Mouse (Mus musculus): ENCODE data around the gene Zfp507. TPM values are rescaled to one million over a fixed set of nuclear protein-coding genes. Genes with fewer than 3 reads are reported as not detected.

Gene Zfp507
- polyA plus RNA-seq (2012; ENCODE audit: insufficient read depth, insufficient read length, missing spikeins): 3.8 TPM in 2 replicates

- no peaks in the 10 kb centered on the region for H3K4me1 ChIP-seq (ENCODE audit: control insufficient read depth, insufficient read depth, insufficient read length, low read length)
- peak within 1 kb of the TSS; percentile 95 for H3K4me3 ChIP-seq (ENCODE audit: insufficient read depth, low read depth, low read length)
- H3K27ac ChIP-seq (replicated peaks; ENCODE audit: low read depth, low read length): peak within 1 kb of the TSS; percentile 38
Measured at GRCm38 (mm10) chr7:35802906-35803595, at the start of gene Zfp507. Zfp507 (minus strand) TSS chr7:35803003.

DNA sequence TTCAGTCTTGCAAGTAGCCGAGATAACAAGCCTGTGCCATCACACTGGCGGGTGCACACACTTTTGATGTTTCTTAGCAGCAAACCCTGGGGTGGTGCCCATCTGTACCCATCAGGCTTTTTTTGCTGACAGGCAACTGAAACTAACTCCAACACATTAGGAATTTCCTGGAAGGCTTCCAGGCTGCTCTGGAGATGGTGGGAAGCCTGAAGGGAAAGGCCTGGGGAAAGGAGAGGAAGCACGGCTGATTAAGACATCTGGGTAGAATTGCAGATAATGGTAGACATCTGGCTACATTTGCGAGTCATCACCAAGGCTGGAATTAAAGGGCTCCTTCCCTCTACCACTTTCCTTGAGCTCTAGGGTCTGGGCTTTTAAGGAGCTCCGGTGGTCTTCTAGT, 47.6 kb upstream of the Zfp507 start:
- no peak overlapping the region for H3K4me3 ChIP-seq (ENCODE audit: insufficient read depth, low read depth, low read length)
- H3K27ac ChIP-seq (replicated peaks; ENCODE audit: low read depth, low read length): no peak overlapping the region
- H3K4me1 ChIP-seq (ENCODE audit: control insufficient read depth, insufficient read depth, insufficient read length, low read length): no peaks in the 10 kb centered on the region

DNA sequence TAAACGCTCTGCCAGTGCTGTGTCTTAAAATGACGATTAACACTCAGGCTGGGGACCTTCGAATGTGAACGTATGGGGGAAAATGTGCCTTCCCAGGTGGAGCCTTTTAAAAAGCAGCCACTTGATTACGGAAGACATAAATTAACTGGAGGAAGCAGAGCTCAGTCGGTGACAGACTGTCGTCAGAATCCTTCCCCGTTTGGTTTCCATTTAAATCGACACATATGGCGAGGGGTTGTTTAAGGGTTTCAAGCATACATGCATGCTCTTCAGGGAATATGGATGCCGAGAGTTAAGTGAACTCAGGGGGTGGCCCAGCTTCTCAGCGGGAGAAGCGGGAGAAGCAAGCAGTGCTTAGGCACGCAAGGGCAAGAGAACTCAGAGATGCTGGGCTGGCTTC, 45.7 kb upstream of the Zfp507 start:
- H3K4me1 ChIP-seq (ENCODE audit: control insufficient read depth, insufficient read depth, insufficient read length, low read length): no peaks in the 10 kb centered on the region
- no peak overlapping the region for H3K4me3 ChIP-seq (ENCODE audit: insufficient read depth, low read depth, low read length)
- no peak overlapping the region for H3K27ac ChIP-seq (replicated peaks; ENCODE audit: low read depth, low read length)

DNA sequence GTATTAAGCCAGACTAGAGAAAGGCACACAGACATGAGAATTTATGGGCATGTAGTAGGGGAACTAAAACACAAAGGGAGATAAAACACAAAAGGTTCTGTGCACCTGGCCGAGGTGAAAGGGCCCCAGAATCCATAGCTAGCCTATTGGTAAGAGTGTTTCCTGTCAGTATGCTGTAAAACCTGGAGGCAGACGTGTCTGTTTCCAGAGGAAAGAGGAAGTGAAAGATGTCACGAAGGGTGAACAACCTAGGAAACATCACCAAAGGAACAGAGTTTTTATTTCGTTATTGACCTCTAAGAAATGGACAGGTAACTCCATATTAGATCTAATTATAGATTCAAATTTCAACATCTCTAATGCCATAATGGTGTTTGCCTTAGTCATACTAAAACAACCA, 37.7 kb upstream of the Zfp507 start:
- H3K27ac ChIP-seq (replicated peaks; ENCODE audit: low read depth, low read length): no peak overlapping the region
- no peak overlapping the region for H3K4me3 ChIP-seq (ENCODE audit: insufficient read depth, low read depth, low read length)
- H3K4me1 ChIP-seq (ENCODE audit: control insufficient read depth, insufficient read depth, insufficient read length, low read length): no peaks in the 10 kb centered on the region

GRCm38 (mm10) chr7:35836851-35837250, 34.0 kb upstream of the Zfp507 start:
- Histone ChIP-seq H3K4me3 (ENCODE audit: insufficient read depth, low read depth, low read length) (no peak overlapping the region), H3K4me1 (ENCODE audit: control insufficient read depth, insufficient read depth, insufficient read length, low read length) (no peaks in the 10 kb centered on the region), H3K27ac (replicated peaks; ENCODE audit: low read depth, low read length) (no peak overlapping the region)

- H3K4me3 ChIP-seq (ENCODE audit: insufficient read depth, low read depth, low read length): no peak overlapping the region
- H3K27ac ChIP-seq (replicated peaks; ENCODE audit: low read depth, low read length): no peak overlapping the region
- no peaks in the 10 kb centered on the region for H3K4me1 ChIP-seq (ENCODE audit: control insufficient read depth, insufficient read depth, insufficient read length, low read length)
Measured at GRCm38 (mm10) chr7:35836415-35836814, 33.6 kb upstream of the Zfp507 start.

DNA sequence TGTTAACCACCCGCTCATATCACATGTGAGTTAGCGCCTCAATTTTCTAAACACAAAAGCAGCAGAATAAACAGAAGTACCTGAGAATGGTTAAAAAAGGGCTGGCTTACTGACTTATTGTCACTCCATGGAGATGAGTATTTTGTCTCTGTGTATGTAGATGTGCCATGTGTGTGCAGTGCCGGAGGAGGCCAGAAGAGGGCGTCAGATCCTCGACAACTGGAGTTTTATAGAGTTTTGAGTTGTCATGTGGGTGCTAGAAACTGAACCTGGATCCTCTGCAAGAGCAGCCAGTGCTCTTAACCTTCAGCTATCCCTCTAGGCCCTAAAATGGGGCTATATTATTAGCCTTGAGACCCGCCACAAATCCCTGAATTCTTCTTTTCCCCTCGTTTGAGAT, 27.3 kb upstream of the Zfp507 start:
- no peaks in the 10 kb centered on the region for H3K4me1 ChIP-seq (ENCODE audit: control insufficient read depth, insufficient read depth, insufficient read length, low read length)
- no peak overlapping the region for H3K27ac ChIP-seq (replicated peaks; ENCODE audit: low read depth, low read length)
- H3K4me3 ChIP-seq (ENCODE audit: insufficient read depth, low read depth, low read length): no peak overlapping the region

DNA sequence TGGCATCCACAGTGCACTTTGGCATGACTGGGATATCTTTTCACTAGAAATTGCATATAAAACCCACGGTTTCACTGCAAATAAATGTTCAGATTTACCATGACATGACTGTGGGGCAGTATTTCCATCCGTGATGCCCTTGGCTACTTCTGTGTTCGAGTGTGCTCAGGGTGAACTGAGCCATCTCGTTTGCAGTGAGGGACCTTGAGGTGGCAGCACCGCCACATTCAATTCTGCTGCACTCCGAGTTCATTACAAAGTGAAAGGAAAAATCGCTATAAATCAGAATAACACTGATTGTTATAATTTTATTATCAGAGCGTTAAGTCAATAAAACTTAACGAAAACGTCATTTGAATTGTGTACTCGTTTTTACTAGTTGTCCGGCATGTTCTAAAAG, 21.1 kb upstream of the Zfp507 start:
- no peak overlapping the region for H3K27ac ChIP-seq (replicated peaks; ENCODE audit: low read depth, low read length)
- no peak overlapping the region for H3K4me3 ChIP-seq (ENCODE audit: insufficient read depth, low read depth, low read length)
- H3K4me1 ChIP-seq (ENCODE audit: control insufficient read depth, insufficient read depth, insufficient read length, low read length): no peaks in the 10 kb centered on the region

DNA sequence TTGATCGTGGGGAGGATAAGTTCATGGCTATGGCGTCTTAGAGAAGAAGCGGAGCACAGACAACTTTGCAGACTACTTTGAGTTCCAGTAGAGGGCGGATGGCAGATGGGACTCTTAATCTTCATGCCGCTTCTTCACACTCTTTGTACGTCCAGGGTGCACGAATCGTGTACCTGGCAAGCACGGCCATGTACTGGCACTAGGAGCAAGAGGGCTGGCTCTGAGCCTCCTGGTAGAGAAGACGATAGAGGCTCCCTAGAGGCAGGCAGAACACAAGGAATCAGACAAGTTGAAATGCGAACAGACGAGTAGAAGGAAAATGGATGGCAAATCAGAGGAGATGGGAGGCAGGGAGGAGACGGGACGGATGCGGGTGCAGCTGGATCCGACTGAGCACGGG, 19.5 kb upstream of the Zfp507 start:
- no peak overlapping the region for H3K27ac ChIP-seq (replicated peaks; ENCODE audit: low read depth, low read length)
- no peaks in the 10 kb centered on the region for H3K4me1 ChIP-seq (ENCODE audit: control insufficient read depth, insufficient read depth, insufficient read length, low read length)
- no peak overlapping the region for H3K4me3 ChIP-seq (ENCODE audit: insufficient read depth, low read depth, low read length)

GRCm38 (mm10) chr7:35821357-35821756, 18.6 kb upstream of the Zfp507 start:
- Histone ChIP-seq H3K27ac (replicated peaks; ENCODE audit: low read depth, low read length) (no peak overlapping the region), H3K4me3 (ENCODE audit: insufficient read depth, low read depth, low read length) (no peak overlapping the region), H3K4me1 (ENCODE audit: control insufficient read depth, insufficient read depth, insufficient read length, low read length) (no peaks in the 10 kb centered on the region)

DNA sequence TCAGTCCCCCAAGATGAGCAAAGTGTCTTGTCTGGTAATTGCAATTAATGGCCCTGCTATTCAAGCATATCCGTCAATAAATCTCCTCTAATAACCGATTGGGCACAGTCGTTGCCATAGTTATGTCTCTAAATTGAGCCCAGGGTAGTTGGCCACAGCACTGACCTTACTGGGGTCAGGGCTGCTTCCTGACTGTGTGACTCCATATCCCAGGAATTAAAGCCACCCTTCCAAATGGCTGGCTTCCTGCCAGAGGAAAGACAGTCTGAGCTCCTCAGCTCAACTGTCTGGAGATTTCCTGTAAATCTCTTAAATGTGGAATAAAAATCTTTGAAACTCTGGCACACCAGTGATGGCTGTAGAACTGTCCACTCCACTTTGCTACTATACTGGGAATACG, 16.7 kb upstream of the Zfp507 start:
- Histone ChIP-seq H3K27ac (replicated peaks; ENCODE audit: low read depth, low read length) (no peak overlapping the region; the same call in 1 of the 2 replicates), H3K4me1 (ENCODE audit: control insufficient read depth, insufficient read depth, insufficient read length, low read length) (no peaks in the 10 kb centered on the region), H3K4me3 (ENCODE audit: insufficient read depth, low read depth, low read length) (no peak overlapping the region)

- Histone ChIP-seq H3K4me1 (ENCODE audit: control insufficient read depth, insufficient read depth, insufficient read length, low read length) (no peaks in the 10 kb centered on the region), H3K4me3 (ENCODE audit: insufficient read depth, low read depth, low read length) (no peak overlapping the region), H3K27ac (replicated peaks; ENCODE audit: low read depth, low read length) (no peak overlapping the region)
Measured at GRCm38 (mm10) chr7:35814759-35815551, 12.2 kb upstream of the Zfp507 start.

DNA sequence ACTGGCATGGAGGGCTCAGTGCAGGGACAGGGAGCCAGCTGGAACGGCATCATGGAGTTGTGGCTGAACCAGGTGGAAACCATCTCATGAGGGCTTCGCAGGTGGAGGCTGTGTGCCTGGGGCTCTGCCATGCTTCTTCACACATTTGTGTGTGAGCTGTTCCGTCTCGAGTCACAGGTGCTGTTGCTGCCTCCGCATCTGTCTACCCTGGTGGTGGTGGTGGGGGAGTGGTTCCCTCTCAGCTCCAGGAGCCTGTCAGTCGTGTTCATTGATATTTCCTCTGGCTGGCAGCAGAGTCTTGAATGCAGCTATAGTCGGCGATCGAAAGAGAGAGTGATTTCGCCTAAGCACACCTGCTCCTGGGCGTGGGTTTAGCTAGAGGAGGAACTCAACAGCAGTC, 10.5 kb upstream of the Zfp507 start:
- Histone ChIP-seq H3K27ac (replicated peaks; ENCODE audit: low read depth, low read length) (no peak overlapping the region), H3K4me1 (ENCODE audit: control insufficient read depth, insufficient read depth, insufficient read length, low read length) (no peaks in the 10 kb centered on the region), H3K4me3 (ENCODE audit: insufficient read depth, low read depth, low read length) (no peak overlapping the region)

GRCm38 (mm10) chr7:35810736-35811135, 7.9 kb upstream of the Zfp507 start:
- Histone ChIP-seq H3K4me3 (ENCODE audit: insufficient read depth, low read depth, low read length) (no peak overlapping the region), H3K4me1 (ENCODE audit: control insufficient read depth, insufficient read depth, insufficient read length, low read length) (no peaks in the 10 kb centered on the region), H3K27ac (replicated peaks; ENCODE audit: low read depth, low read length) (no peak overlapping the region)

- Histone ChIP-seq H3K4me1 (ENCODE audit: control insufficient read depth, insufficient read depth, insufficient read length, low read length) (no peaks in the 10 kb centered on the region), H3K27ac (replicated peaks; ENCODE audit: low read depth, low read length) (no peak overlapping the region), H3K4me3 (ENCODE audit: insufficient read depth, low read depth, low read length) (no peak overlapping the region)
Measured at GRCm38 (mm10) chr7:35804206-35804605, 1.4 kb upstream of the Zfp507 start.

Data from brown adipose tissue, adult 24 weeks (tissue).